8 mouse cellular contexts compared by ENCODE assay signal in the genomic region with DNA sequence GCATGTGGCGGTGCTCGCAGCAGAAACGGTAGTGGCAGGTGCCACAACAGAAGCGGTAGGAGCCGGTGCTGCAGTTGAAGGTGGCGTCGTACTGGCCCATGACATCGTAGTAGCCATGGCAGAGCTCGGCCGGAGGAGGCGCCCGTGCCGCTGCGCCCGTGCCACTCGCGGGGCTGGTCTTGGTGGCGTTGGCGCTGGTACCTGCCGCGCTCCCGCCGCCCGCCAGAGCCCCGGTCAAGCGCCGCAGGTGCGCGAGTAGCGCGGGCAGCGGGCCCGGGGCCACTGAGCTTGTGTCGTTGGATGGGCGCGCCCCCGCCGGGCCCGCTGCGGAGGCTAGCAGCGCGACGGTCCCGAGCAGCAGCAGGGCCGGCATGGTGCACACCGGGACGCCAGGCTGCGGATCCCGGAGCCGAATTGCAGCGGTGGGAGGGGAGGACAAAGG. TPM values are rescaled to one million over a fixed set of nuclear protein-coding genes. Genes with fewer than 3 reads are reported as not detected.
A peak's percentile ranks its signal among the peaks of the same experiment; 100 is the strongest.
DNase-seq lines count a peak whose midpoint lies in the region; ATAC-seq and TF ChIP-seq lines count a peak whose summit lies in the region.

No protein-coding gene starts in this region.

- H3K27ac ChIP-seq in heart, embryonic 15.5 days, result no peak overlapping the region
- H3K27ac ChIP-seq in kidney, postnatal 0 days, result 0 out of 2 replicates have a peak overlapping the region, but pooled peaks have one; percentile 47
- H3K27ac ChIP-seq in lung, postnatal 0 days (ENCODE audit: low read length), result peak overlapping the region; percentile 64; the same call in 1 of the 2 replicates

- H3K27me3 ChIP-seq in heart, embryonic 15.5 days, result peaks cover 95% of the 10 kb centered on the region
- peaks cover 20% of the 10 kb centered on the region; the same call in 1 of the 2 replicates for H3K27me3 ChIP-seq in kidney, postnatal 0 days (ENCODE audit: insufficient read depth, low read length)
- 0 out of 2 replicates have a peak, but pooled peaks cover 7% of the 10 kb centered on the region for H3K27me3 ChIP-seq in lung, postnatal 0 days (replicated peaks; ENCODE audit: insufficient read depth, low read length)

- peak overlapping the region; percentile 55 for H3K4me3 ChIP-seq in heart, embryonic 15.5 days
- H3K4me3 ChIP-seq in kidney, postnatal 0 days (replicated peaks; ENCODE audit: low read depth, low read length), result peak overlapping the region; percentile 39
- H3K4me3 ChIP-seq in lung, postnatal 0 days (ENCODE audit: low read depth, low read length), result peak overlapping the region; percentile 39

- peak; percentile 58 for TF ChIP-seq CTCF in kidney, postnatal 0 days (IDR thresholded peaks at IDR 0.05; ENCODE audit: low read depth)
- peak; percentile 69 for TF ChIP-seq CTCF in lung, postnatal 0 days (IDR thresholded peaks at IDR 0.05)

- peak overlapping the region; percentile 88 for H3K4me2 ChIP-seq in heart, embryonic 15.5 days
- peak overlapping the region; percentile 85 for H3K4me2 ChIP-seq in kidney, postnatal 0 days (ENCODE audit: low read length)
- H3K4me2 ChIP-seq in lung, postnatal 0 days (replicated peaks; ENCODE audit: low read depth, low read length), result peak overlapping the region; percentile 76

- DNase-seq in A20 (ENCODE audit: low read depth, low spot score), result peak; percentile 69
- DNase-seq in adrenal gland, adult (ENCODE audit: inconsistent age in 2 of 2, low spot score in 1 of 2), result peak; percentile 75 to 88
- DNase-seq in embryo, embryonic 9.5 days (ENCODE audit: extremely low spot score), result peak; percentile 61
- peak; percentile 78 for DNase-seq in kidney, postnatal 0 days (ENCODE audit: low spot score)
- DNase-seq in lung, postnatal 0 days (ENCODE audit: low spot score), result peak; percentile 87
- peak; percentile 50 for DNase-seq in ovary, postnatal 14 days (ENCODE audit: low spot score)
- DNase-seq in thymus, postnatal 14 days, result peak; percentile 69

- peaks cover 9% of the 10 kb centered on the region for H3K4me1 ChIP-seq in heart, embryonic 15.5 days (replicated peaks)
- peaks cover 3% of the 10 kb centered on the region; the same call in 1 of the 2 replicates for H3K4me1 ChIP-seq in kidney, postnatal 0 days (replicated peaks; ENCODE audit: insufficient read depth, low read length)
- H3K4me1 ChIP-seq in lung, postnatal 0 days (ENCODE audit: insufficient read depth, low read depth, low read length), result peaks cover 4% of the 10 kb centered on the region; the same call in 1 of the 2 replicates

- WGBS in heart, embryonic 15.5 days, result under 1% methylated on average over 51 of the region's 51 CpGs
- WGBS in kidney, postnatal 0 days, result under 1% methylated on average over 50 of the region's 51 CpGs
- 1% methylated on average over 46 of the region's 51 CpGs for WGBS in lung, postnatal 0 days

- TF ChIP-seq EP300 in lung, postnatal 0 days (IDR thresholded peaks at IDR 0.05), result no peak

- peak; percentile 66; the same call in 1 of the 2 replicates for ATAC-seq in heart, embryonic 15.5 days (replicated peaks; ENCODE audit: insufficient number of reproducible peaks, insufficient read depth, low FRiP score, low read depth)
- ATAC-seq in kidney, postnatal 0 days (replicated peaks; ENCODE audit: low FRiP score, low read depth), result peak; percentile 93
- peak; percentile 95 for ATAC-seq in lung, postnatal 0 days

- no peaks in the 10 kb centered on the region for H3K36me3 ChIP-seq in heart, embryonic 15.5 days
- H3K36me3 ChIP-seq in kidney, postnatal 0 days (ENCODE audit: insufficient read depth, low read length), result no peaks in the 10 kb centered on the region
- H3K36me3 ChIP-seq in lung, postnatal 0 days (ENCODE audit: insufficient read depth, low read length), result no peaks in the 10 kb centered on the region

- H3K9ac ChIP-seq in heart, embryonic 15.5 days, result peak overlapping the region; percentile 38
- peak overlapping the region; percentile 54; the same call in 1 of the 2 replicates for H3K9ac ChIP-seq in kidney, postnatal 0 days (ENCODE audit: low read depth, low read length)
- no peak overlapping the region for H3K9ac ChIP-seq in lung, postnatal 0 days (replicated peaks; ENCODE audit: low read depth)

- no peaks in the 10 kb centered on the region for H3K9me3 ChIP-seq in heart, embryonic 15.5 days (replicated peaks)
- no peaks in the 10 kb centered on the region for H3K9me3 ChIP-seq in kidney, postnatal 0 days (replicated peaks; ENCODE audit: low read length)
- H3K9me3 ChIP-seq in lung, postnatal 0 days (ENCODE audit: low read length), result no peaks in the 10 kb centered on the region

RNA-seq across cellular contexts. Expression of a gene that starts 8.1 kb away (rescaled TPM):
- polyA plus RNA-seq in heart, embryonic 15.5 days (2015; fragmentation: Nextera tagmentation; extraction: Ambion mirVana), result 0.05 and 0.14 TPM in 2 replicates
- 0.62 and 0.67 TPM in 2 replicates for polyA plus RNA-seq in kidney, postnatal 0 days (2015; fragmentation: Nextera tagmentation; extraction: Ambion mirVana)
- polyA plus RNA-seq in lung, postnatal 0 days (2015; fragmentation: Nextera tagmentation; extraction: Ambion mirVana), result 0.43 and 0.51 TPM in 2 replicates

RNA-seq across cellular contexts. Expression of a gene that starts 24.0 kb away (rescaled TPM):
- polyA plus RNA-seq in heart, embryonic 15.5 days (2015; fragmentation: Nextera tagmentation; extraction: Ambion mirVana), result 283 and 347 TPM in 2 replicates
- 198 and 203 TPM in 2 replicates for polyA plus RNA-seq in kidney, postnatal 0 days (2015; fragmentation: Nextera tagmentation; extraction: Ambion mirVana)
- 158 and 162 TPM in 2 replicates for polyA plus RNA-seq in lung, postnatal 0 days (2015; fragmentation: Nextera tagmentation; extraction: Ambion mirVana)

RNA-seq across cellular contexts. Expression of a gene that starts 33.7 kb away (rescaled TPM):
- 3.0 and 4.8 TPM in 2 replicates for polyA plus RNA-seq in heart, embryonic 15.5 days (2015; fragmentation: Nextera tagmentation; extraction: Ambion mirVana)
- polyA plus RNA-seq in kidney, postnatal 0 days (2015; fragmentation: Nextera tagmentation; extraction: Ambion mirVana), result 11.0 and 12.4 TPM in 2 replicates
- polyA plus RNA-seq in lung, postnatal 0 days (2015; fragmentation: Nextera tagmentation; extraction: Ambion mirVana), result 12.7 and 16.1 TPM in 2 replicates

RNA-seq across cellular contexts. Expression of a gene that starts 40.6 kb away (rescaled TPM):
- 1.3 and 1.6 TPM in 2 replicates for polyA plus RNA-seq in heart, embryonic 15.5 days (2015; fragmentation: Nextera tagmentation; extraction: Ambion mirVana)
- polyA plus RNA-seq in kidney, postnatal 0 days (2015; fragmentation: Nextera tagmentation; extraction: Ambion mirVana), result 0.72 and 0.77 TPM in 2 replicates
- polyA plus RNA-seq in lung, postnatal 0 days (2015; fragmentation: Nextera tagmentation; extraction: Ambion mirVana), result 0.53 and 0.57 TPM in 2 replicates

RNA-seq across cellular contexts. Expression of a gene that starts 43.7 kb away (rescaled TPM):
- 197 and 209 TPM in 2 replicates for polyA plus RNA-seq in heart, embryonic 15.5 days (2015; fragmentation: Nextera tagmentation; extraction: Ambion mirVana)
- 453 and 480 TPM in 2 replicates for polyA plus RNA-seq in kidney, postnatal 0 days (2015; fragmentation: Nextera tagmentation; extraction: Ambion mirVana)
- 282 and 294 TPM in 2 replicates for polyA plus RNA-seq in lung, postnatal 0 days (2015; fragmentation: Nextera tagmentation; extraction: Ambion mirVana)
